Mouse (Mus musculus) CD8-positive naive resting alpha-beta T cell, adult 2 months (primary cell): Measurements from ENCODE around the gene Casp14.
"Not testable (repeated sequence)": the region's sequence is repeated elsewhere in the genome, so short reads cannot be mapped to it uniquely, and the experiment has no call there.

Experiments used
- DNase-seq, 2 experiments: peaks; one replicate each; pipeline ENCODE4 v3.0.0; 2022; ENCODE audit warnings: low read depth in 2 of 2, low spot score in 2 of 2

Gene Casp14

GRCm38 (mm10) chr10:78686995-78687577 lies 31.0 kb downstream of the Casp14 start:
- no peak for DNase-seq

- DNase-seq = not testable (repeated sequence)
Measured at GRCm38 (mm10) chr10:78670121-78670520, 48.0 kb downstream of the Casp14 start.

GRCm38 (mm10) chr10:78666696-78667095 lies 51.4 kb downstream of the Casp14 start:
- not testable (repeated sequence) for DNase-seq

GRCm38 (mm10) chr10:78664546-78664945 lies 53.5 kb downstream of the Casp14 start:
- DNase-seq = no peak
